Mouse (Mus musculus): ENCODE data around the gene Rfx8. TPM values are rescaled to one million over a fixed set of nuclear protein-coding genes. Genes with fewer than 3 reads are reported as not detected.
A peak's percentile ranks its signal among the peaks of the same experiment; 100 is the strongest.

Rfx8 gene
- polyA plus RNA-seq, 1 experiment from 2014 or later: not detected

GRCm38 (mm10) chr1:39733876-39734275 lies 13.1 kb upstream of the Rfx8 start:
- Histone ChIP-seq H3K27ac (replicated peaks) (no peak overlapping the region), H3K27me3 (0 out of 2 replicates have a peak, but pooled peaks cover 6% of the 10 kb centered on the region), H3K4me3 (no peak overlapping the region), H3K4me1 (peaks cover 9% of the 10 kb centered on the region; the same call in 1 of the 2 replicates), H3K4me2 (replicated peaks) (no peak overlapping the region), H3K36me3 (no peaks in the 10 kb centered on the region), H3K9ac (replicated peaks) (no peak overlapping the region), H3K9me3 (no peaks in the 10 kb centered on the region)
- no peak for ATAC-seq (replicated peaks)
- WGBS: 93% methylated on average over 10 of the region's 10 CpGs

DNA sequence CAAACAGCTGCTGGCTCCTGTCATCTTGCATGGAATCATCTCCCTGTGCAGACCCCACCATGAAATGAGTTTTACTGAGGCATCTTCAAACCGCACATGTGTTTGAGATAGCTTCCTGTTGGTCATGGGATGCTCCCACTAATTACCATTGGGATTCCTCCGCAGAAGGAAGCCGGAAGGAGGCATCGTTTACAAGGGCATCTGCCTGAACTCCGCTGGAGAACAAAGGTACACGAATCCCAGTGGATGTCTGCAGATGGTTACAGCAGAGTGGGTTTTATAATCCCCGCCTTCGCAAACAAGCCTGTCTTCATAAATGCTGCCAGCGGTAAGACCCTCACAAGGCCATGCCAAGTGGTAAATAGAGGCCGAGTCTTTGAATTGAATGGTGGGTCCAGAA lies 11.3 kb upstream of the Rfx8 start:
- H3K36me3 ChIP-seq: no peaks in the 10 kb centered on the region
- H3K4me3 ChIP-seq: no peak overlapping the region
- H3K9ac ChIP-seq (replicated peaks): no peak overlapping the region
- ATAC-seq (replicated peaks): no peak
- H3K27ac ChIP-seq (replicated peaks): no peak overlapping the region
- H3K27me3 ChIP-seq: 0 out of 2 replicates have a peak, but pooled peaks cover 6% of the 10 kb centered on the region
- H3K4me1 ChIP-seq: peaks cover 9% of the 10 kb centered on the region; the same call in 1 of the 2 replicates
- 67% methylated on average over 10 of the region's 10 CpGs for WGBS
- no peak overlapping the region for H3K4me2 ChIP-seq (replicated peaks)
- H3K9me3 ChIP-seq: no peaks in the 10 kb centered on the region

- Histone ChIP-seq H3K36me3 (no peaks in the 10 kb centered on the region), H3K27me3 (0 out of 2 replicates have a peak, but pooled peaks cover 6% of the 10 kb centered on the region), H3K4me2 (replicated peaks) (no peak overlapping the region), H3K9me3 (no peaks in the 10 kb centered on the region), H3K27ac (replicated peaks) (no peak overlapping the region), H3K9ac (replicated peaks) (no peak overlapping the region), H3K4me3 (no peak overlapping the region), H3K4me1 (peaks cover 9% of the 10 kb centered on the region; the same call in 1 of the 2 replicates)
- ATAC-seq (replicated peaks): no peak
- 33% methylated on average over 9 of the region's 9 CpGs for WGBS
Measured at GRCm38 (mm10) chr1:39731543-39731942, 10.7 kb upstream of the Rfx8 start.

- no peaks in the 10 kb centered on the region for H3K36me3 ChIP-seq
Measured at GRCm38 (mm10) chr1:39730868-39731267, 10.1 kb upstream of the Rfx8 start.

DNA sequence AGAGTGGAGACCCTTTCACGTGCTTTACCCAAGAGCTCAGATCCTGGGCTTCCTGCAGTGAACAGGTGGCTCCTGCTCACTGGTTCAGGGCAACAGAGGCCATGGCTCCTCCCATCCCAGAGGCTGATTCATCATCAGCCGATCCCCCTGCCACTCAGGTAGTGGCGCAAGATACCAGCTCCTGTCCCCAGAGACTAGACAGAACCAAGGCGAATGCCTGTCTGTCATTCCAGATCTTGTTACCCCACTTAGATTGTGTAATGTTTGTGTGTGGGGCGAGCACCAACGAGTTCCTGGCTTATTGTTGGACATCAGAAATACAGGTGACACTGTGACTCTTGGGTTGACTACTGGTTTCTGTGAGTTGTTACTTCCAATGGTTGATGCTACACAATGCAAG lies 9.1 kb upstream of the Rfx8 start:
- Histone ChIP-seq H3K4me2 (replicated peaks) (no peak overlapping the region), H3K27ac (replicated peaks) (no peak overlapping the region), H3K4me3 (no peak overlapping the region), H3K4me1 (peaks cover 9% of the 10 kb centered on the region; the same call in 1 of the 2 replicates), H3K9me3 (no peaks in the 10 kb centered on the region), H3K27me3 (0 out of 2 replicates have a peak, but pooled peaks cover 6% of the 10 kb centered on the region), H3K36me3 (no peaks in the 10 kb centered on the region), H3K9ac (replicated peaks) (no peak overlapping the region)
- WGBS: 75% methylated on average over 6 of the region's 6 CpGs
- ATAC-seq (replicated peaks): no peak

More at GRCm38 (mm10) chr1:39730868-39731267, 10.1 kb upstream of the Rfx8 start:
- Histone ChIP-seq H3K27ac (replicated peaks) (no peak overlapping the region), H3K27me3 (0 out of 2 replicates have a peak, but pooled peaks cover 6% of the 10 kb centered on the region), H3K4me1 (peaks cover 9% of the 10 kb centered on the region; the same call in 1 of the 2 replicates), H3K4me3 (no peak overlapping the region), H3K4me2 (replicated peaks) (no peak overlapping the region), H3K9ac (replicated peaks) (no peak overlapping the region), H3K9me3 (no peaks in the 10 kb centered on the region)
- ATAC-seq (replicated peaks): no peak
- 3% methylated on average over 5 of the region's 5 CpGs for WGBS

- H3K9me3 ChIP-seq: no peaks in the 10 kb centered on the region
- ATAC-seq (replicated peaks): peak; percentile 38; the same call in 1 of the 2 replicates
- H3K9ac ChIP-seq (replicated peaks): no peak overlapping the region
- 21% methylated on average over 9 of the region's 9 CpGs for WGBS
- H3K27me3 ChIP-seq: no peaks in the 10 kb centered on the region; the same call in 1 of the 2 replicates
- H3K36me3 ChIP-seq: no peaks in the 10 kb centered on the region
- H3K27ac ChIP-seq (replicated peaks): no peak overlapping the region
- H3K4me2 ChIP-seq (replicated peaks): peak overlapping the region; percentile 68
- peak overlapping the region; percentile 41 for H3K4me3 ChIP-seq
- H3K4me1 ChIP-seq: peaks cover 17% of the 10 kb centered on the region
Measured at GRCm38 (mm10) chr1:39721351-39721726, 542 bp upstream of the Rfx8 start.

DNA sequence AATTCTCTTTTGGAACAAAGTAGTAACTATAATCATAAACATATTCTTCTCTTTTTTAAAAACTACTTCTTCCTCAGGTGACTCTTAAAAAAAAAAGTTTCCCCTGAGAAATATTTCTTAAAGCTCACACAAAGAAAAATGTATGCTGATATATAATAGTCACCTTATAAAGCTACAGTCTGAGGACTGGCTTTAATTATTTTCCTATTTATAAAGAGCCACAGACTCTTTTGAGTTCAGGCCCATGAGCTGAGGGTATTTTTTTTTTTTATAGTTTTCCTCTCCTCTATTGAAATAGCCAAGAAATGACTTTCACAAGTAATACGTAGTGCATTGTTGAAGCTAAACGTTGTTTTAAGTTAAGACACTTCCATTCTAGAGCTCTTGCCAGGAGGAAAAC lies 611 bp downstream of the Rfx8 start:
- Histone ChIP-seq H3K4me1 (peaks cover 19% of the 10 kb centered on the region), H3K9me3 (no peaks in the 10 kb centered on the region), H3K36me3 (no peaks in the 10 kb centered on the region), H3K27me3 (no peaks in the 10 kb centered on the region; the same call in 1 of the 2 replicates), H3K9ac (replicated peaks) (peak overlapping the region; percentile 52), H3K4me2 (replicated peaks) (peak overlapping the region; percentile 68), H3K27ac (replicated peaks) (no peak overlapping the region), H3K4me3 (peak overlapping the region; percentile 41)
- WGBS: 24% methylated on average over 2 of the region's 2 CpGs
- ATAC-seq (replicated peaks): no peak

DNA sequence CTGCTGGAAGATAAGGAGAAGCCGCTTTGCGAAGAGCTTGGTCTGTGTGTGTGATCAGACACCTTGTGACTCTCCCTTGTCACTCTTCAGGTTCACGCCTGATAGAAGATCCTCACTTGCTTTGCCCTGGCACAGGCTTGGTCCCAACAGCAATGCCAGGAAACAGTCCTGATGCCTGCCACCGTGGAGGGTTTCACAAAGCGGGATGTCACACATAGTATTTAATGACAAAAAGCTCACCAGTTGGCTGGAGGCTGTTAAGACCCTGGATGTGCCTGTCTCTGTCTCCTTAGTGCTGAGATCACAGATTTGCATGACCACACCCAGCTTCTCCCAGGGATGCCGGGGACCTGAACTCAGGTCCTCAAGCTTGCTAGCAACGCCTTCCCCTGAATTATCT lies 5.2 kb downstream of the Rfx8 start:
- Histone ChIP-seq H3K27ac (replicated peaks) (no peak overlapping the region), H3K4me2 (replicated peaks) (no peak overlapping the region), H3K9me3 (no peaks in the 10 kb centered on the region), H3K36me3 (no peaks in the 10 kb centered on the region), H3K4me1 (peaks cover 14% of the 10 kb centered on the region; the same call in 1 of the 2 replicates), H3K4me3 (no peak overlapping the region), H3K9ac (replicated peaks) (no peak overlapping the region), H3K27me3 (no peaks in the 10 kb centered on the region; the same call in 1 of the 2 replicates)
- ATAC-seq (replicated peaks): no peak
- 91% methylated on average over 7 of the region's 7 CpGs for WGBS

GRCm38 (mm10) chr1:39714729-39715128 lies 6.1 kb downstream of the Rfx8 start:
- H3K9ac ChIP-seq (replicated peaks): no peak overlapping the region
- H3K27ac ChIP-seq (replicated peaks): no peak overlapping the region
- 90% methylated on average over 3 of the region's 3 CpGs for WGBS
- no peak for ATAC-seq (replicated peaks)
- no peaks in the 10 kb centered on the region; the same call in 1 of the 2 replicates for H3K27me3 ChIP-seq
- no peak overlapping the region for H3K4me2 ChIP-seq (replicated peaks)
- H3K4me1 ChIP-seq: peaks cover 12% of the 10 kb centered on the region; the same call in 1 of the 2 replicates
- no peaks in the 10 kb centered on the region for H3K36me3 ChIP-seq
- no peak overlapping the region for H3K4me3 ChIP-seq
- no peaks in the 10 kb centered on the region for H3K9me3 ChIP-seq

DNA sequence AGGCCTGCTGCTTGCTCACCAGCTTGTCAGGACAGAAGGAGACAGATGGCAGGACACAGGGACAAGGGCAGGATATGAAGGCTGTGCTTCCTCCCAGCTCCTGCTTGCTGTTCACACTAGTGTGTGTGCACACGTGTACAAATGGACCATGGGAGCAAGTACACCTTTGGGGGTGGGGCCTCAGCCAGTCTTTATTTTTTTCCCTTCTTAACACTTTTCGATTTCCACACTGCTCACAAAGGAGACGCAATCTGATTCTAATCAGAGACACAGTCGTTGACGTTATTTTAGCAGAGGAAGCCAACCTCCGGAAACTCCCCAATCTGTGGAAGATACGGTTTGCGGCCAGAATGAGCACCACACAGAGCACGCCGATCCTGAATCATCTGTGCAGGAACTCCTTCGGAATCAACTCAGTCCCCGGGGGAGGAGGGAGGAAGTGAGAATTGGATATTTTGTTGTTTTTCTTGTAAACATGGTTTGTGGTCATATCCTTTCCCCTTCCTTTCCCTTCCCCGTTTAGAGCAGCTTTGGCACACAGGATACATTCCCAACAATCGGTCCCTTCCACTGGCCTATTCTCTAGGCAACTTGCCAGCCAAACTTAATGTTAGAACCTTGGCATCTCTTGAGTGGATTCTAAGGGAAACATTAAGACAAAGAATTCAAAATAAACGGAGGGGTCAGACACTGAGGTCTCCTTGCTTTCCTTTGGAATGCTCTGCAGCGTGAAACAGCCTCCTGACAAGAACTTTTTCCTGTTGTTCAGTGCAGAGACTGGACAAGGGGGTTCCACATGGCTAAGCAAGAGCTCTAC lies 6.7 kb downstream of the Rfx8 start:
- Histone ChIP-seq H3K27ac (replicated peaks) (0 out of 2 replicates have a peak overlapping the region, but pooled peaks have one; percentile 8), H3K9ac (replicated peaks) (no peak overlapping the region), H3K4me1 (peaks cover 12% of the 10 kb centered on the region; the same call in 1 of the 2 replicates), H3K36me3 (no peaks in the 10 kb centered on the region), H3K4me2 (replicated peaks) (no peak overlapping the region), H3K9me3 (no peaks in the 10 kb centered on the region), H3K4me3 (no peak overlapping the region), H3K27me3 (no peaks in the 10 kb centered on the region)
- 65% methylated on average over 16 of the region's 16 CpGs for WGBS
- peak; percentile 46; the same call in 1 of the 2 replicates for ATAC-seq (replicated peaks)

DNA sequence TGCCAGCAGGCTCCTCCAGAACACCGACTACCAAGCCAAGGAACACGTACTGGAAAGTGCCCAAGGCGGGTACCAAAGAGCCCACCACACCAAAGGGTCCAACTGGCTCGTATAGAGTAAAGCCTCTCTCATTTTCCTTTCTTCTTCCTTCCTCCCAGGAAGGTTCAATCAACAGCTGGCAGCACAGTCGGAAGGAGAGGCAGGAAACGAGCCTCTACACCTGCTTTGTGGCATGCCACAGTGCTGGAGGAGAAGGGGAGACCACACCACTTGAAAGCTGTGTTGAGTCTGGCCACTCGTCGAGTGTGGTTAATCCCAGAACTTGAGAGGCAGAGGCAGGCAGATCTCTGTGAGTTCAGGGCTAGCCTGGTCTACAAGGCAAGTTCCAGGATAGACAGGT lies 7.5 kb downstream of the Rfx8 start:
- WGBS: 92% methylated on average over 8 of the region's 8 CpGs
- ATAC-seq (replicated peaks): no peak
- H3K27ac ChIP-seq (replicated peaks): 0 out of 2 replicates have a peak overlapping the region, but pooled peaks have one; percentile 8
- no peaks in the 10 kb centered on the region for H3K36me3 ChIP-seq
- H3K4me2 ChIP-seq (replicated peaks): no peak overlapping the region
- no peaks in the 10 kb centered on the region for H3K9me3 ChIP-seq
- peaks cover 12% of the 10 kb centered on the region; the same call in 1 of the 2 replicates for H3K4me1 ChIP-seq
- no peaks in the 10 kb centered on the region for H3K27me3 ChIP-seq
- no peak overlapping the region for H3K4me3 ChIP-seq
- H3K9ac ChIP-seq (replicated peaks): no peak overlapping the region

DNA sequence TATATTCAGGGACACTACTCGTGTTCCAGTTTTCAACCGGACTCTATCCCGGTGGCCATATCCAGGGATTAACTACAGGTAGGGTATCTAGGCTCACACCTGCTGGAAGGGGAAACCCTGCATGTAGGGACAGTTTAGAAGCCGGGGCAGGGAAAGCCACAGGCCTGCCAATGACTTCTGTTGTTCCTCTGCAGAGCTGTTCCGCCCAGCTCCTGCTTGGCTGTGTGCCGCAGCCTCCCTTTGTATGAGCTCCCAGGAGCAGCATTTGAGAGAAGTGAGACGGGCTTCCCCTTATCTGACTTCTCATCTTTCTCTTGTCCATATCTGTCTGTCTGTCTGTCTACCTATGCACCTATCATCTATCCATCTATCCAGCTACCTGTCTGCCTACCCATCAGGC lies 8.5 kb downstream of the Rfx8 start:
- H3K36me3 ChIP-seq: no peaks in the 10 kb centered on the region
- H3K4me3 ChIP-seq: no peak overlapping the region
- no peaks in the 10 kb centered on the region for H3K27me3 ChIP-seq
- H3K27ac ChIP-seq (replicated peaks): no peak overlapping the region
- H3K4me1 ChIP-seq: peaks cover 12% of the 10 kb centered on the region; the same call in 1 of the 2 replicates
- 93% methylated on average over 7 of the region's 7 CpGs for WGBS
- ATAC-seq (replicated peaks): no peak
- no peaks in the 10 kb centered on the region for H3K9me3 ChIP-seq
- H3K4me2 ChIP-seq (replicated peaks): no peak overlapping the region
- H3K9ac ChIP-seq (replicated peaks): no peak overlapping the region

Data from forebrain, embryonic 15.5 days (tissue).